Mouse (Mus musculus) adrenal gland, postnatal 25 days (tissue): ENCODE data around the gene Nagpa. TPM values are rescaled to one million over a fixed set of nuclear protein-coding genes. Genes with fewer than 3 reads are reported as not detected.

ENCODE experiments used
- microRNA-seq, 2 experiments: library from miRNA; unstranded; fragments of <30 nt; microRNA quantifications; one replicate each; pipeline ENCODE4 v1.2.0; 2021
- total RNA-seq: library from RNA; stranded (reverse); gene quantifications from 2 replicates; pipeline ENCODE4 v1.2.3, GENCODE M21; 2021

Nagpa gene
- total RNA-seq, 1 experiment from 2014 or later, result 30.8 TPM

Small RNA genes within 50 kb of the gene (microRNA-seq; reads per million reads assigned to microRNA genes)
- gene Gm23689 (0 reads per million in 2 experiments), gene Gm26095 (0 reads per million in 2 experiments), gene Mir6364 (0 reads per million in 2 experiments)

Other genes with a start within 250 kb of the Nagpa start
- 48.5 and 51.3 TPM in 2 replicates for gene Anks3, start 239.8 kb downstream of the Nagpa start, total RNA-seq
- not detected in 2 replicates for gene Sept12, start 206.2 kb downstream of the Nagpa start, total RNA-seq
- gene Smim22, start 196.7 kb downstream of the Nagpa start, total RNA-seq, result not detected in 2 replicates
- gene Rogdi, start 190.5 kb downstream of the Nagpa start, total RNA-seq, result 19.9 and 23.8 TPM in 2 replicates
- gene Glyr1, start 154.1 kb downstream of the Nagpa start, total RNA-seq, result 106 and 107 TPM in 2 replicates
- gene Ubn1, start 154.0 kb downstream of the Nagpa start, total RNA-seq, result 43.6 and 46.7 TPM in 2 replicates
- gene Ppl, start 71.6 kb downstream of the Nagpa start, total RNA-seq, result 1.5 and 2.2 TPM in 2 replicates
- gene Sec14l5, start 56.9 kb downstream of the Nagpa start, total RNA-seq, result 0.15 TPM in 1 of 2 replicates, not detected in the other
- gene AU021092, start 18.3 kb upstream of the Nagpa start, total RNA-seq, result 10.8 and 14.5 TPM in 2 replicates
- gene Alg1, start 29.6 kb upstream of the Nagpa start, total RNA-seq, result 37.8 and 42.6 TPM in 2 replicates
- 30.2 and 35.6 TPM in 2 replicates for gene Eef2kmt, start 52.0 kb upstream of the Nagpa start, total RNA-seq